Mouse (Mus musculus) megakaryocyte, embryonic 14.5 days (primary cell): ENCODE results near the gene Gm20388.

Experiments
- FLI1 ChIP-seq: IDR thresholded peaks from 2 replicates; pipeline ENCODE4 v1.6.1; 2012; ENCODE audit warnings: low read length, inconsistent platforms, mixed read lengths
- GATA1 ChIP-seq: IDR thresholded peaks from 3 replicates; pipeline ENCODE4 v1.6.1; 2012; ENCODE audit warnings: mixed read lengths, low read length, inconsistent platforms, borderline replicate concordance

- TF ChIP-seq GATA1 (no peak), FLI1 (no peak)
Measured at GRCm38 (mm10) chr8:121850436-121850820, 1939.8 kb downstream of the Gm20388 start.
